Mouse (Mus musculus): ENCODE data around the gene Pld6. TPM values are rescaled to one million over a fixed set of nuclear protein-coding genes. Genes with fewer than 3 reads are reported as not detected.

Gene Pld6
- polyA plus RNA-seq, 1 experiment from 2014 or later: 3.5 TPM

DNA sequence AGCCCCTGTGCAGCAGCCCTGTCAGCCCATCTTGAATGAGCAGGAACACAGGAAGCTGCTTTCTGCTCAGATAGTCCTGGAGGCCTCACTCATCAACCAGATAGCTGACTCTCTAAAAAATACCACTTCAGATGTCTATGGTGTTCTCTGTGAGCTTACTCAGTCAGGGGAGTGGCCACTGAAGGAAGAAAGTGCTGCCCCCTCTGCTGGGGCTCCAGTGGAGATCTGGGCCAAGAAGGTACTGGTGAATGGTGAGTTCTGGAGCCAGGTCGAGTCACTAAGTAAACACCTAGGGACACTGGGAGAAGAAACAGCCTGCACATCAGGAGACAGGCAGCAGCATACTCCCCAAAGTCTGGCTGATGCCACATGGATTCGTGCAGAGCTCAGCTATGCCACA, 27.8 kb downstream of the Pld6 start:
- Histone ChIP-seq H3K4me3 (replicated peaks) (no peak overlapping the region), H3K4me2 (replicated peaks) (no peak overlapping the region), H3K27ac (no peak overlapping the region), H3K9ac (no peak overlapping the region), H3K4me1 (replicated peaks) (no peaks in the 10 kb centered on the region), H3K27me3 (replicated peaks) (no peaks in the 10 kb centered on the region), H3K9me3 (no peaks in the 10 kb centered on the region), H3K36me3 (peaks cover 47% of the 10 kb centered on the region)
- WGBS: 77% methylated on average over 2 of the region's 2 CpGs
- ATAC-seq: no peak

DNA sequence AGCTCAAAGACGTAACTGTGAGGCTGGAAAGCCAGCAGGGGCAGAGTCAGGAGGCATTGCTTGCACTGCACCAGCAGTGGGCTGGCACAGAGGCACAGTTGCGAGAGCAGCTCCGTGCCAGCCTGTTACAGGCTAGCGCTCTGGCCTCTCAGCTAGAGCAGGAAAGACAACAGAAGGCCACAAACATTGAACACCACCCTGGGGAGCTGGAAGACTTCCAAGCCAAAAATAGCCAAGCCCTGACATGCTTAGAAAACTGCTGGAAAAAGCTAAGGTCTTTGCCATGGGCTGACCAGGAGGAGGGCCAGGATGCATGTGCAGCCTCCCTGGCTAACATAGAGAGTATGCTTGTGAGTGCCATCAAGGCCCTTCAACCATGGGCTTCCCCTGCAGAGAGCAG, 28.3 kb downstream of the Pld6 start:
- Histone ChIP-seq H3K4me2 (replicated peaks) (no peak overlapping the region), H3K27me3 (replicated peaks) (no peaks in the 10 kb centered on the region), H3K9me3 (no peaks in the 10 kb centered on the region), H3K27ac (no peak overlapping the region), H3K9ac (no peak overlapping the region), H3K4me1 (replicated peaks) (no peaks in the 10 kb centered on the region), H3K4me3 (replicated peaks) (no peak overlapping the region), H3K36me3 (peaks cover 45% of the 10 kb centered on the region)
- 81% methylated on average over 4 of the region's 4 CpGs for WGBS
- no peak for ATAC-seq

DNA sequence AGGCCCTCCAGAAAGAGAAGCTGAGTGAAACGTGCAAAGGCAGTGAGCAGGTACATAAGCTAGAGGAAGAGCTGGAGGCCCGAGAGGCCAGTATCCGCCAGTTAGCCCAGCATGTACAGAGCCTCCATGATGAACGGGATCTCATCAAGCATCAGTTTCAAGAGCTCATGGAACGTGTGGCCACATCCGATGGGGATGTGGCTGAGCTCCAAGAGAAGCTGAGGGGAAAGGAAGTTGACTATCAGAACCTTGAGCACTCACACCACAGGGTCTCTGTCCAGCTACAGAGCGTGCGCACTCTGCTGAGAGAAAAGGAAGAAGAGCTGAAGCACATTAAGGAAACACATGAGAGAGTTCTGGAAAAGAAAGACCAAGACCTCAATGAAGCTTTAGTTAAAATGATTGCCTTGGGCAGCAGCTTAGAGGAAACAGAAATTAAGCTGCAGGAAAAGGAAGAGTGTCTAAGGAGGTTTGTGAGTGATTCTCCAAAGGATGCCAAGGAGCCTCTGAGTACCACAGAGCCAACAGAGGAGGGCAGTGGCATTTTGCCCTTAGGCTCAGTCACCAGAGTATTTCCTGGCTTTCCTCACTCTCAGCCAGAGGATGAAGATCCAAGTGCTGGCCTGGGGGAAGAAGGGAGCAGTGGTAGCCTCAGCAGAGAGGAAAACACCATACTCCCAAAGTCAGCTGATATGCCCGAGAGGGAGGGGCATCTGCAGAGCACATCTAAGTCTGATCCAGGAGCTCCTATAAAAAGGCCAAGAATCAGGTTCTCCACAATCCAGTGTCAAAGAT, 29.1 kb downstream of the Pld6 start:
- peaks cover 49% of the 10 kb centered on the region for H3K36me3 ChIP-seq
- ATAC-seq: no peak
- no peak overlapping the region for H3K27ac ChIP-seq
- H3K27me3 ChIP-seq (replicated peaks): no peaks in the 10 kb centered on the region
- H3K9ac ChIP-seq: no peak overlapping the region
- 88% methylated on average over 9 of the region's 9 CpGs for WGBS
- H3K4me3 ChIP-seq (replicated peaks): no peak overlapping the region
- H3K9me3 ChIP-seq: no peaks in the 10 kb centered on the region
- H3K4me1 ChIP-seq (replicated peaks): no peaks in the 10 kb centered on the region
- H3K4me2 ChIP-seq (replicated peaks): no peak overlapping the region

DNA sequence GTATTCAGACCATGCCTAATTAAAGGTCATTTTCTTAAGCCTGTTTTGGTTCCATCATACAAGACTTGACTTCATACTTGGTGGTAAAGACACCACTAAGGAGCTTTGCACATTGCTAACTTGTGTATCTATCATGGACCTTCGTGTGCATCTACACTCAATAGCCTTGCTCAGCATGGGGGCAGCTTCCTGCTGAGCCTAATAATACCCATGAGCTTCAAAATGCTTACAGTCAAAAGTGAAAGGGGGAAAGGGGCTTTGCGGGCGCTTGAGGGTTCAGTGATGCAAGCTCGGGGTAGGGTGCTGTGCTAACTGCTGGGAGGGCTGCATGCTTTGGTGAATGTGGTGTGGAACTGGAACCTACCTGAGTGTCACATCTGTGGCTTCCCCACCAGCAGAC, 31.1 kb downstream of the Pld6 start:
- Histone ChIP-seq H3K4me1 (replicated peaks) (no peaks in the 10 kb centered on the region), H3K36me3 (peaks cover 62% of the 10 kb centered on the region), H3K9me3 (no peaks in the 10 kb centered on the region), H3K4me2 (replicated peaks) (no peak overlapping the region), H3K4me3 (replicated peaks) (no peak overlapping the region), H3K9ac (no peak overlapping the region), H3K27me3 (replicated peaks) (no peaks in the 10 kb centered on the region), H3K27ac (no peak overlapping the region)
- no peak for ATAC-seq
- WGBS: 86% methylated on average over 4 of the region's 4 CpGs

DNA sequence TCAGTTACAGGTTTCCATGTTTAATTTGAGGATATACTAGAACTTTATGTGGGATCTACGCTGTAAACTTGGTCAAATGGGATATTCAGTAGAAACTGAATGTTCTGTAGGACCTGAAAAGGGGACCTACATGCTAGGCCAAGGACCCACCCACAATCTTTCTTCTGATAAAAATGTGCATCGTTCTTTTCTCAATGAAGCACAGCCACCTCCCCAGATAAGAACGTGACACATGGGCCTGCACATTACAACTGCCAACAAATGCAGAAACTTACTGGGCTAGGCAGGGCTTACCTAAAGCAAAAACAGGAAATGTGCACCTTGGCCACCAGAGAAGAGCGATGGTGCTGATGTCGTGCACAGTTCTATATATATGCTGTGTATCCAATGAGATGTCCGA, 32.9 kb downstream of the Pld6 start:
- no peak overlapping the region for H3K9ac ChIP-seq
- H3K9me3 ChIP-seq: no peaks in the 10 kb centered on the region
- peaks cover 52% of the 10 kb centered on the region for H3K36me3 ChIP-seq
- no peak overlapping the region for H3K27ac ChIP-seq
- no peaks in the 10 kb centered on the region for H3K4me1 ChIP-seq (replicated peaks)
- no peak overlapping the region for H3K4me3 ChIP-seq (replicated peaks)
- no peak for ATAC-seq
- H3K27me3 ChIP-seq (replicated peaks): no peaks in the 10 kb centered on the region
- 94% methylated on average over 6 of the region's 6 CpGs for WGBS
- H3K4me2 ChIP-seq (replicated peaks): no peak overlapping the region

DNA sequence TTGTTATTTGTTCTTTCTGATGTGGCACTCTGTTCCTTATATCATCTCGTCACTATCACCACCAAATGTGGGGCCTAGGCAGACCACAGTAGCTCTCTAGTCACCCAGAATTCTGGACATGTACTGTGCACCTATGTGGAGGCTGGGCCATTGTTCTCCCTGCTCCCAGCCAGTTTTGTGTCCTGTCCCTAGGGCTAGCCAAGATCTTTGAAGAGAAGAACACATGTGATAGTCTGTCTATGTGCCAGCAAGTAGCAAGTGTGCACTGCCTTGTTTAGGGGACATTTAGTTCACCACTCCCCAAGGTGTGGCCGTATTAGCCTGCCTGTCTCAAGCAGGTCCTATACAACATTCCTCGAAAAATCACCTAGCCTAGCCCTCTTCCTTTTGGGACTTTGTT, 38.4 kb downstream of the Pld6 start:
- 88% methylated on average over 3 of the region's 3 CpGs for WGBS
- no peaks in the 10 kb centered on the region for H3K9me3 ChIP-seq
- no peak overlapping the region for H3K4me3 ChIP-seq (replicated peaks)
- ATAC-seq: no peak
- no peak overlapping the region for H3K4me2 ChIP-seq (replicated peaks)
- H3K27ac ChIP-seq: no peak overlapping the region
- H3K9ac ChIP-seq: no peak overlapping the region
- peaks cover 37% of the 10 kb centered on the region for H3K36me3 ChIP-seq
- H3K4me1 ChIP-seq (replicated peaks): no peaks in the 10 kb centered on the region
- H3K27me3 ChIP-seq (replicated peaks): no peaks in the 10 kb centered on the region

DNA sequence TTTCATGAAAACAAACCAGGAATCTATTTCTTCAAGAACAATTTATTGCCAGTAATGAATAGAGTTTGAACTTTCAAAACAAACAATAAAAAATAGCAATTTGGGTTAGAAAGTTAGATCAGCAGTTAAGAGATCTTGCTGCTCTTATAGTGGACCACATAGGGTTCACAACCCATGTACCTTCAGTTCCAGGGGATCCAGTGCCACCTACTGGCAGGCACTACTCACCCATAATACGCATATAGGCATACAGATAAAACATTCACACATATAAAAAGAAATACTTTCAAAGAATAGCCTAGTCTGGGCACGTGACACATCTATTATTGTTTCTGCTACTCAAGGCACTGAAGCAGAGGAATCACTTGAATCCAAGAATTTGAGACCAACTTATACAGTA, 40.8 kb downstream of the Pld6 start:
- peaks cover 33% of the 10 kb centered on the region for H3K36me3 ChIP-seq
- no peaks in the 10 kb centered on the region for H3K9me3 ChIP-seq
- H3K27ac ChIP-seq: no peak overlapping the region
- no peak for ATAC-seq
- WGBS: 86% methylated on average over 2 of the region's 2 CpGs
- H3K27me3 ChIP-seq (replicated peaks): no peaks in the 10 kb centered on the region
- no peaks in the 10 kb centered on the region for H3K4me1 ChIP-seq (replicated peaks)
- no peak overlapping the region for H3K4me2 ChIP-seq (replicated peaks)
- no peak overlapping the region for H3K9ac ChIP-seq
- H3K4me3 ChIP-seq (replicated peaks): no peak overlapping the region

DNA sequence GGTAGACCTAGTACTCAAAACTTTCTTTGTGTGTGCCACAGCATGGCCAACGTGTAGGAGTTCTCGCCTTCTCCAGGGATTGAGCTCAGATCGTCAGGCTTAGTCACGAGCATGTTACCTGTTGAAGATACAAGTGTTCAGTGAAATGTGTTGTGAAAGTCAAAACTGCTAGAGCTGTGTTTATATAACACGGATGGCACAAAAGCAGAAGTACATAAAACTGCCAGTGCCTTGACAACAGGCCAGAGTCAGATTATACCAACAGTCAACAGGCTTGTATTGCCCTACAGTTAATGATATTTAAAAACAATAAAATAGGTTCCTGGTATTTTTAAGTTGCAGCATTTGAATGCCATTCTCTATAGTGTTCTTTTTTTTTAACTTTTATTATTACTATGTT, 41.6 kb downstream of the Pld6 start:
- H3K4me1 ChIP-seq (replicated peaks): no peaks in the 10 kb centered on the region
- H3K4me2 ChIP-seq (replicated peaks): no peak overlapping the region
- H3K9ac ChIP-seq: no peak overlapping the region
- no peaks in the 10 kb centered on the region for H3K27me3 ChIP-seq (replicated peaks)
- 79% methylated on average over 5 of the region's 5 CpGs for WGBS
- H3K36me3 ChIP-seq: peaks cover 35% of the 10 kb centered on the region
- no peak overlapping the region for H3K4me3 ChIP-seq (replicated peaks)
- no peak for ATAC-seq
- no peak overlapping the region for H3K27ac ChIP-seq
- no peaks in the 10 kb centered on the region for H3K9me3 ChIP-seq

DNA sequence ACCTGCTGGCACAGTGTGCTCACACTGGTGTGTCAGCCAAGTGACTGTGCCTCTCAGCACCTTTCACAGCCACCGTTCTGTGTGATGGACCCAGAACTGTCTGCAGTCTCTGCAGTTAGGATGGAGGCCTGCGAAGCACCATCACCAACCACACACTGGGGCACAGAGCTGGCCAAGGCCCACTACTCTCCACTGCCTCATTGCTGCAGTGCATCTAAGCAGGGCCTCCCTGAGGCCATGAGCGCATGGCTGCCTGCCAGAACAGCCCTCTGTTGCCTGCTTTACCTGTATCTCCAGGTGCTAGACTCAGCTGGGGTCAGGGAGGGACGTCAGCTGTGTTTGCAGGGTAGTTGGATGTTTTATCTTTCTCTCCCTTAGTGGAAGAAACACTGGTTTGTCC, 43.1 kb downstream of the Pld6 start:
- Histone ChIP-seq H3K4me1 (replicated peaks) (no peaks in the 10 kb centered on the region), H3K27ac (no peak overlapping the region), H3K9me3 (no peaks in the 10 kb centered on the region), H3K27me3 (replicated peaks) (no peaks in the 10 kb centered on the region), H3K4me2 (replicated peaks) (no peak overlapping the region), H3K36me3 (peaks cover 38% of the 10 kb centered on the region), H3K9ac (no peak overlapping the region), H3K4me3 (replicated peaks) (no peak overlapping the region)
- ATAC-seq: no peak
- 94% methylated on average over 4 of the region's 4 CpGs for WGBS

DNA sequence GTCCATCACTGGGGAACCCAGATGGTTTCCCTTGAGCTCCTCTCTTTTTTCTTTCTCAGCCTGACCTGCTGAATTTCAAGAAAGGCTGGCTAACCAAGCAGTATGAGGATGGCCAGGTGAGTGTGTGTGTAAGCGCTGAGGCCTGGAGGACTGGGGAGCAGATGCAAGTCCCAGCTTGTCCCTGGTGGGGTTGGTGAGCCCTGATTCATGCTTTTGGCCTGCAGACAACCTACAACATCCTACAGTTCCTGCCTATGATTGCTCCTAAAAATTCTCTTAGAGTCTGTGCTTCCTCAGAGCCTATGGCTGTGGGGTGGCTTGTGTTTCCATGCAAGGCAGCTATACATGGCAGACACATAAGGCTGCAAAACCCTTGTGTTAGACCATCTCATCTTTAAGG, 43.7 kb downstream of the Pld6 start:
- Histone ChIP-seq H3K27ac (no peak overlapping the region), H3K9ac (no peak overlapping the region), H3K4me2 (replicated peaks) (no peak overlapping the region), H3K36me3 (peaks cover 41% of the 10 kb centered on the region), H3K4me1 (replicated peaks) (no peaks in the 10 kb centered on the region), H3K4me3 (replicated peaks) (no peak overlapping the region), H3K27me3 (replicated peaks) (no peaks in the 10 kb centered on the region), H3K9me3 (no peaks in the 10 kb centered on the region)
- ATAC-seq: no peak
- 100% methylated on average over 1 of the region's 1 CpGs for WGBS

DNA sequence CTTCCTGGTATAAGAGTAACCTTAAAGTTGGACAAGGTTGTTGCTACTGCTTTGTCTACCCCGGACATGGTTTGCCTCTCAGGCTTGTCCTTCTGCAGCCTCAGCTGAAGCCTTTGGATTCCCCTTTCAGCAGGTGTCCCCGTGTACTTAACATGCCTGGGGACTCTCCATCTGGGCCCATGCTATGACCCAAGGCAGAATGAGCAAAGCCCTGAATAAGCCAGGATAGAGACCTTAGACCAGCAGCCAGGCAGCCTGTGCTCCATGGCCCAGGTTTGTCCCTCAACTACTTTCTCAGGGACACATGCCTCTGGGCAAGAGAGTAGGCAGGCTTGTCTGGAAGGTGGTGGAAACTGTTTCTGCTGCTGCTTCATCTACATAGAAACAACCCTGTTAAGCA, 44.1 kb downstream of the Pld6 start:
- no peak overlapping the region for H3K9ac ChIP-seq
- H3K4me2 ChIP-seq (replicated peaks): no peak overlapping the region
- WGBS: 83% methylated on average over 2 of the region's 2 CpGs
- no peaks in the 10 kb centered on the region for H3K27me3 ChIP-seq (replicated peaks)
- no peak overlapping the region for H3K4me3 ChIP-seq (replicated peaks)
- ATAC-seq: no peak
- H3K4me1 ChIP-seq (replicated peaks): no peaks in the 10 kb centered on the region
- H3K36me3 ChIP-seq: peaks cover 42% of the 10 kb centered on the region
- no peaks in the 10 kb centered on the region for H3K9me3 ChIP-seq
- no peak overlapping the region for H3K27ac ChIP-seq

DNA sequence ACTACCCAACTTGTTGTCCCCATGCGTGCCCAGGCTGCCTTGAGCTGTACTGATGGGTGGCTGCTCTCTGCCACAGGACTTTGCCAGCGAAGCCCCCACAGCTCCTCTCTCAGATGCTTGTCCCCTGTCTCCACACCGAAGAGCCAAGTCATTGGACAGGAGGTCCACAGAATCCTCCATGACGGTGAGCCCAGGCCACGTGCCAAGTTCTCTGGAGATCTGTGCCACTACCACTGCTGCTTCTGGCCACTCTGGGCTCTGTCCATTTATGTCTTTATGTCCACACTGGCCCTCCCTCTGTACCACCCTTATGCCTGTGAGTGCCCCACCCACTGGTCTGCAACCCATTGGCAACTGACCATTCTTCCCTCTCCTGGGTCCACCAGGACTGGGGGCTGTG, 45.5 kb downstream of the Pld6 start:
- no peaks in the 10 kb centered on the region for H3K27me3 ChIP-seq (replicated peaks)
- no peak overlapping the region for H3K4me2 ChIP-seq (replicated peaks)
- H3K27ac ChIP-seq: no peak overlapping the region
- H3K9me3 ChIP-seq: no peaks in the 10 kb centered on the region
- peaks cover 49% of the 10 kb centered on the region for H3K36me3 ChIP-seq
- ATAC-seq: no peak
- no peak overlapping the region for H3K4me3 ChIP-seq (replicated peaks)
- 95% methylated on average over 5 of the region's 5 CpGs for WGBS
- H3K9ac ChIP-seq: no peak overlapping the region
- no peaks in the 10 kb centered on the region for H3K4me1 ChIP-seq (replicated peaks)

DNA sequence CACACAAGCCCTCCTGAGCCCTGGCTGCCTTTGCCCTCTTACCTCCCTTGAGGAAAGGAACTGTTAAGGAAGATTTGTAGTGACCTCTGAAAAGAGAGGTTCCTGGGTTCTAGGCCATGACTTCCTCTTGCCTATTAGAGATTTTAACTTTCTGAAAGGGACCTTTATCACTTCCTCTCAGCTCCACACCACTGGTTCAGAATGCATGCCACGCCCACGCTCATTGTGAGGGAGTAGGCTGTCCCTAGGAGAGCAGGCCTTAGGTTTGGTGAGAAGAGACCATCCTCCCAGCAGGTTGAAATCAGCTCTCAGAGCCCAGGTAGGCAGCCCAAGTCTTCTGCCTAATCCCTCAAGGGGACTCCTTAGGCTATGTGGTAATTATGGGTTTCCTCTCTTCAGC, 47.4 kb downstream of the Pld6 start:
- Histone ChIP-seq H3K9ac (no peak overlapping the region), H3K27ac (no peak overlapping the region), H3K4me3 (replicated peaks) (no peak overlapping the region), H3K36me3 (peaks cover 57% of the 10 kb centered on the region), H3K27me3 (replicated peaks) (no peaks in the 10 kb centered on the region), H3K4me1 (replicated peaks) (no peaks in the 10 kb centered on the region), H3K9me3 (no peaks in the 10 kb centered on the region), H3K4me2 (replicated peaks) (no peak overlapping the region)
- ATAC-seq: no peak
- 82% methylated on average over 2 of the region's 2 CpGs for WGBS

Data from intestine, embryonic 15.5 days (tissue).